Mouse (Mus musculus): ENCODE data around the gene Pacs1. TPM values are rescaled to one million over a fixed set of nuclear protein-coding genes. Genes with fewer than 3 reads are reported as not detected.
"Not testable (repeated sequence)": the region's sequence is repeated elsewhere in the genome, so short reads cannot be mapped to it uniquely, and the experiment has no call there.

Gene Pacs1
- total RNA-seq, 2 experiments from 2014 or later, result 54.2 to 57.6 TPM

- DNase-seq (ENCODE audit: extremely low spot score in 1 of 2, low spot score in 1 of 2), result no peak
Measured at GRCm38 (mm10) chr19:5167477-5167876, 105.4 kb downstream of the Pacs1 start.

- DNase-seq (ENCODE audit: extremely low spot score in 1 of 2, low spot score in 1 of 2), result peak in 1 of 2 experiments; percentile 30
Measured at GRCm38 (mm10) chr19:5164380-5164779, 108.5 kb downstream of the Pacs1 start.

GRCm38 (mm10) chr19:5161913-5162312 is 111.0 kb downstream of the Pacs1 start:
- DNase-seq (ENCODE audit: extremely low spot score in 1 of 2, low spot score in 1 of 2), result no peak

GRCm38 (mm10) chr19:5152261-5152660 is 120.7 kb downstream of the Pacs1 start:
- no peak for DNase-seq (ENCODE audit: extremely low spot score in 1 of 2, low spot score in 1 of 2)

- no peak for DNase-seq (ENCODE audit: extremely low spot score in 1 of 2, low spot score in 1 of 2)
Measured at GRCm38 (mm10) chr19:5151741-5152140, 121.2 kb downstream of the Pacs1 start.

- peak; percentile 39 to 61 for DNase-seq (ENCODE audit: extremely low spot score in 1 of 2, low spot score in 1 of 2)
Measured at GRCm38 (mm10) chr19:5151331-5151730, 121.6 kb downstream of the Pacs1 start.

- DNase-seq (ENCODE audit: extremely low spot score in 1 of 2, low spot score in 1 of 2), result no peak
Measured at GRCm38 (mm10) chr19:5150358-5150757, 122.6 kb downstream of the Pacs1 start.

- not testable (repeated sequence) for DNase-seq (ENCODE audit: extremely low spot score in 1 of 2, low spot score in 1 of 2)
Measured at GRCm38 (mm10) chr19:5149041-5149440, 123.9 kb downstream of the Pacs1 start.

- DNase-seq (ENCODE audit: extremely low spot score in 1 of 2, low spot score in 1 of 2), result peak; percentile 56 to 81
Measured at GRCm38 (mm10) chr19:5139640-5140039, 133.3 kb downstream of the Pacs1 start.

- no peak for DNase-seq (ENCODE audit: extremely low spot score in 1 of 2, low spot score in 1 of 2)
Measured at GRCm38 (mm10) chr19:5131237-5131636, 141.7 kb downstream of the Pacs1 start.

GRCm38 (mm10) chr19:5129770-5130169 is 143.1 kb downstream of the Pacs1 start:
- no peak for DNase-seq (ENCODE audit: extremely low spot score in 1 of 2, low spot score in 1 of 2)

GRCm38 (mm10) chr19:5124055-5124614 is 148.8 kb downstream of the Pacs1 start:
- no peak for DNase-seq (ENCODE audit: extremely low spot score in 1 of 2, low spot score in 1 of 2)

GRCm38 (mm10) chr19:5123241-5123640 is 149.7 kb downstream of the Pacs1 start:
- no peak for DNase-seq (ENCODE audit: extremely low spot score in 1 of 2, low spot score in 1 of 2)

GRCm38 (mm10) chr19:5122492-5122891 is 150.4 kb downstream of the Pacs1 start:
- DNase-seq (ENCODE audit: extremely low spot score in 1 of 2, low spot score in 1 of 2), result no peak

- DNase-seq (ENCODE audit: extremely low spot score in 1 of 2, low spot score in 1 of 2), result no peak
Measured at GRCm38 (mm10) chr19:5118384-5118698, 154.6 kb downstream of the Pacs1 start, which contains the start of gene Klc2. Gene Klc2 (minus strand): TSS chr19:5118560.

GRCm38 (mm10) chr19:5117494-5118383 is 155.2 kb downstream of the Pacs1 start:
- DNase-seq (ENCODE audit: extremely low spot score in 1 of 2, low spot score in 1 of 2), result peak; percentile 92

- no peak for DNase-seq (ENCODE audit: extremely low spot score in 1 of 2, low spot score in 1 of 2)
Measured at GRCm38 (mm10) chr19:5113783-5114182, 159.1 kb downstream of the Pacs1 start.

- DNase-seq (ENCODE audit: extremely low spot score in 1 of 2, low spot score in 1 of 2), result no peak
Measured at GRCm38 (mm10) chr19:5109659-5110453, 163.1 kb downstream of the Pacs1 start.

- no peak for DNase-seq (ENCODE audit: extremely low spot score in 1 of 2, low spot score in 1 of 2)
Measured at GRCm38 (mm10) chr19:5108702-5109101, 164.2 kb downstream of the Pacs1 start.

GRCm38 (mm10) chr19:5108271-5108575 is 164.7 kb downstream of the Pacs1 start:
- DNase-seq (ENCODE audit: extremely low spot score in 1 of 2, low spot score in 1 of 2), result no peak

GRCm38 (mm10) chr19:5107556-5108270 is 165.2 kb downstream of the Pacs1 start:
- DNase-seq (ENCODE audit: extremely low spot score in 1 of 2, low spot score in 1 of 2), result no peak

All from layer of hippocampus, postnatal 25 days (tissue).